Mouse (Mus musculus) stomach, embryonic 15.5 days (tissue): Measurements from ENCODE around the gene Mpi. TPM values are rescaled to one million over a fixed set of nuclear protein-coding genes. Genes with fewer than 3 reads are reported as not detected.

Experiments
- ATAC-seq: fragments of 200-750 bp; cut with Nextera tagmentation; 2 replicates; pipeline ENCODE4 v1.8.0; 2017; ENCODE audit warnings: low read depth, moderate number of reproducible peaks, moderate TSS enrichment; ENCODE audit not compliant: insufficient read depth, low FRiP score
- H3K27ac ChIP-seq: fragments of 300-500 bp; sonication (generic); 2 replicates; pipeline ENCODE4 v1.5.1; 2015; ENCODE audit warnings: mild to moderate bottlenecking, inconsistent platforms
- H3K27me3 ChIP-seq: fragments of 300-500 bp; sonication (generic); replicated peaks from 2 replicates; pipeline ENCODE4 v1.6.1; 2015; ENCODE audit warnings: inconsistent platforms
- H3K36me3 ChIP-seq: fragments of 300-500 bp; sonication (generic); 2 replicates; pipeline ENCODE4 v1.6.1; 2015; ENCODE audit warnings: inconsistent platforms
- H3K4me1 ChIP-seq: fragments of 300-500 bp; sonication (generic); 2 replicates; pipeline ENCODE4 v1.6.1; 2015; ENCODE audit warnings: inconsistent platforms
- H3K4me2 ChIP-seq: fragments of 300-500 bp; sonication (generic); 2 replicates; pipeline ENCODE4 v1.6.1; 2015; ENCODE audit warnings: mild to moderate bottlenecking, inconsistent platforms
- H3K4me3 ChIP-seq: fragments of 300-500 bp; sonication (generic); replicated peaks from 2 replicates; pipeline ENCODE4 v1.5.1; 2015; ENCODE audit warnings: inconsistent platforms
- H3K9ac ChIP-seq: fragments of 300-500 bp; sonication (generic); 2 replicates; pipeline ENCODE4 v1.6.1; 2015; ENCODE audit warnings: inconsistent platforms
- H3K9me3 ChIP-seq: fragments of 300-500 bp; sonication (generic); 2 replicates; pipeline ENCODE4 v1.6.1; 2016; ENCODE audit warnings: inconsistent platforms
- WGBS: fragments of 180-500 bp; shearing (Covaris S2); methylation state at CpG from one replicate; pipeline ENCODE4 v1.1.7; 2015; 5-methylcytosine and 5-hydroxymethylcytosine counted together
- polyA plus RNA-seq: library from polyadenylated mRNA; unstranded; fragments of >200 nt; fragmentation: Nextera tagmentation; extraction: Ambion mirVana; gene quantifications from 2 replicates; pipeline ENCODE4 v1.2.1, GENCODE M21; 2015

Mpi gene
- polyA plus RNA-seq, 1 experiment from 2014 or later, result 38.9 TPM

GRCm38 (mm10) chr9:57522114-57522860, 30.3 kb downstream of the Mpi start:
- Histone ChIP-seq H3K27me3 (no peaks in the 10 kb centered on the region), H3K36me3 (no peaks in the 10 kb centered on the region), H3K9me3 (no peaks in the 10 kb centered on the region), H3K4me1 (peaks cover 15% of the 10 kb centered on the region), H3K9ac (peak overlapping the region; percentile 98; the same call in 1 of the 2 replicates), H3K4me3 (peak overlapping the region; percentile 95), H3K4me2 (peak overlapping the region; percentile 61), H3K27ac (peak overlapping the region; percentile 94; the same call in 1 of the 2 replicates)
- ATAC-seq, result no peak
- 21% methylated on average over 7 of the region's 7 CpGs for WGBS

- WGBS, result under 1% methylated on average over 95 of the region's 95 CpGs
- H3K4me2 ChIP-seq, result peak within 1 kb of the TSS; percentile 61
- H3K27me3 ChIP-seq, result no peaks in the 10 kb centered on the region
- H3K36me3 ChIP-seq, result no peaks in the 10 kb centered on the region
- H3K4me1 ChIP-seq, result peaks cover 15% of the 10 kb centered on the region
- peak within 1 kb of the TSS; percentile 94 for H3K27ac ChIP-seq
- peak within 1 kb of the TSS; percentile 98 for H3K9ac ChIP-seq
- peak within 1 kb of the TSS; percentile 95 for H3K4me3 ChIP-seq
- peak; percentile 98 for ATAC-seq
- H3K9me3 ChIP-seq, result no peaks in the 10 kb centered on the region
Measured at GRCm38 (mm10) chr9:57521056-57521911, 31.3 kb downstream of the Mpi start, which contains the start of gene Cox5a. Cox5a (plus strand) TSS chr9:57521274.

- peak; percentile 20; the same call in 1 of the 2 replicates for ATAC-seq
- 25% methylated on average over 16 of the region's 16 CpGs for WGBS
- Histone ChIP-seq H3K4me2 (peak overlapping the region; percentile 53), H3K27me3 (no peaks in the 10 kb centered on the region), H3K36me3 (no peaks in the 10 kb centered on the region), H3K27ac (peak overlapping the region; percentile 12), H3K9me3 (no peaks in the 10 kb centered on the region), H3K9ac (no peak overlapping the region), H3K4me3 (peak overlapping the region; percentile 95), H3K4me1 (peaks cover 14% of the 10 kb centered on the region)
Measured at GRCm38 (mm10) chr9:57520375-57521055, 32.0 kb downstream of the Mpi start.

- no peaks in the 10 kb centered on the region for H3K4me1 ChIP-seq
- no peaks in the 10 kb centered on the region for H3K36me3 ChIP-seq
- 8% methylated on average over 3 of the region's 3 CpGs for WGBS
Measured at GRCm38 (mm10) chr9:57517113-57517512, 35.5 kb downstream of the Mpi start.

GRCm38 (mm10) chr9:57510577-57510976, 42.0 kb downstream of the Mpi start:
- Histone ChIP-seq H3K27me3 (peaks cover 11% of the 10 kb centered on the region), H3K4me3 (no peak overlapping the region), H3K9ac (no peak overlapping the region), H3K27ac (no peak overlapping the region), H3K4me2 (no peak overlapping the region), H3K36me3 (no peaks in the 10 kb centered on the region), H3K4me1 (peaks cover 5% of the 10 kb centered on the region; the same call in 1 of the 2 replicates), H3K9me3 (no peaks in the 10 kb centered on the region)
- no peak for ATAC-seq
- 77% methylated on average over 2 of the region's 2 CpGs for WGBS

More at GRCm38 (mm10) chr9:57517113-57517512, 35.5 kb downstream of the Mpi start:
- Histone ChIP-seq H3K4me3 (no peak overlapping the region), H3K9me3 (no peaks in the 10 kb centered on the region), H3K27me3 (no peaks in the 10 kb centered on the region), H3K4me2 (no peak overlapping the region), H3K9ac (no peak overlapping the region), H3K27ac (no peak overlapping the region)
- no peak for ATAC-seq

GRCm38 (mm10) chr9:57505700-57506099, 46.9 kb downstream of the Mpi start:
- no peaks in the 10 kb centered on the region for H3K9me3 ChIP-seq
- peak; percentile 88 for ATAC-seq
- H3K27me3 ChIP-seq, result peaks cover 59% of the 10 kb centered on the region
- peak overlapping the region; percentile 16; the same call in 1 of the 2 replicates for H3K4me2 ChIP-seq
- H3K36me3 ChIP-seq, result no peaks in the 10 kb centered on the region
- no peak overlapping the region for H3K4me3 ChIP-seq
- peaks cover 34% of the 10 kb centered on the region for H3K4me1 ChIP-seq
- no peak overlapping the region for H3K27ac ChIP-seq
- no peak overlapping the region for H3K9ac ChIP-seq
- WGBS, result 9% methylated on average over 8 of the region's 8 CpGs

GRCm38 (mm10) chr9:57504891-57505290, 47.7 kb downstream of the Mpi start:
- ATAC-seq, result no peak
- no peak overlapping the region for H3K27ac ChIP-seq
- H3K4me1 ChIP-seq, result peaks cover 34% of the 10 kb centered on the region
- no peaks in the 10 kb centered on the region for H3K9me3 ChIP-seq
- WGBS, result 56% methylated on average over 10 of the region's 10 CpGs
- H3K4me3 ChIP-seq, result 0 out of 2 replicates have a peak overlapping the region, but pooled peaks have one; percentile 47
- peaks cover 67% of the 10 kb centered on the region for H3K27me3 ChIP-seq
- H3K36me3 ChIP-seq, result no peaks in the 10 kb centered on the region
- H3K4me2 ChIP-seq, result 0 out of 2 replicates have a peak overlapping the region, but pooled peaks have one; percentile 96
- no peak overlapping the region for H3K9ac ChIP-seq

GRCm38 (mm10) chr9:57504381-57504700, 48.2 kb downstream of the Mpi start:
- Histone ChIP-seq H3K4me2 (peak overlapping the region; percentile 96), H3K9me3 (no peaks in the 10 kb centered on the region), H3K36me3 (no peaks in the 10 kb centered on the region), H3K4me3 (peak overlapping the region; percentile 47), H3K9ac (no peak overlapping the region), H3K27me3 (peaks cover 71% of the 10 kb centered on the region), H3K4me1 (peaks cover 34% of the 10 kb centered on the region), H3K27ac (no peak overlapping the region)
- WGBS, result 2% methylated on average over 34 of the region's 34 CpGs
- peak; percentile 68 for ATAC-seq

- no peak within 1 kb of the TSS for H3K9ac ChIP-seq
- peak within 1 kb of the TSS; percentile 96 for H3K4me2 ChIP-seq
- WGBS, result under 1% methylated on average over 46 of the region's 46 CpGs
- H3K9me3 ChIP-seq, result no peaks in the 10 kb centered on the region
- no peaks in the 10 kb centered on the region for H3K36me3 ChIP-seq
- H3K27ac ChIP-seq, result no peak within 1 kb of the TSS
- H3K27me3 ChIP-seq, result peaks cover 71% of the 10 kb centered on the region
- peak; percentile 62 for ATAC-seq
- peaks cover 34% of the 10 kb centered on the region for H3K4me1 ChIP-seq
- H3K4me3 ChIP-seq, result peak within 1 kb of the TSS; percentile 47
Measured at GRCm38 (mm10) chr9:57503622-57504380, 48.8 kb downstream of the Mpi start, which contains the start of gene Rpp25. Rpp25 (plus strand) TSS chr9:57504026.

- 4% methylated on average over 23 of the region's 23 CpGs for WGBS
- Histone ChIP-seq H3K36me3 (no peaks in the 10 kb centered on the region), H3K4me1 (peaks cover 34% of the 10 kb centered on the region), H3K4me3 (peak overlapping the region; percentile 47), H3K9me3 (no peaks in the 10 kb centered on the region), H3K27me3 (peaks cover 71% of the 10 kb centered on the region), H3K27ac (no peak overlapping the region), H3K4me2 (peak overlapping the region; percentile 96), H3K9ac (no peak overlapping the region)
- ATAC-seq, result no peak
Measured at GRCm38 (mm10) chr9:57502911-57503621, 49.5 kb downstream of the Mpi start.
